ENCODE assay signal across 9 mouse cellular contexts in genomic region chr9:55535907-55536306, GRCm38 (mm10). TPM values are rescaled to one million over a fixed set of nuclear protein-coding genes. Genes with fewer than 3 reads are reported as not detected.
DNase-seq lines count a peak whose midpoint lies in the region; ATAC-seq and TF ChIP-seq lines count a peak whose summit lies in the region.
"Had no signal": no experiment of that assay in that cellular context is flagged by ENCODE, and none has a peak within 500 bp of the region (broad histone marks: within the 10 kb centered on the region; RNA-seq: fewer than 3 reads in every experiment).

No protein-coding gene starts in this region.

- no peak overlapping the region for H3K4me3 ChIP-seq in kidney, adult 2 months (ENCODE audit: insufficient read depth, low read depth, low read length)
- no peak overlapping the region for H3K4me3 ChIP-seq in kidney, embryonic 16.5 days (ENCODE audit: low read length)
- H3K4me3 ChIP-seq in cortical plate, adult 2 months (ENCODE audit: insufficient read depth, low read length): no peak overlapping the region
- H3K4me3 ChIP-seq: liver, embryonic 15.5 days had no signal

- no peak for TF ChIP-seq POLR2A in kidney, adult 2 months (IDR thresholded peaks at IDR 0.05; ENCODE audit: low read depth, low read length)
- no peak for TF ChIP-seq POLR2A in cortical plate, adult 2 months (IDR thresholded peaks at IDR 0.05; ENCODE audit: extremely low read depth, insufficient read depth, low read length)

- no peaks in the 10 kb centered on the region for H3K9me3 ChIP-seq in kidney, embryonic 16.5 days (ENCODE audit: low read length)
- H3K9me3 ChIP-seq: liver, embryonic 15.5 days had no signal

- H3K4me2 ChIP-seq in kidney, embryonic 16.5 days (replicated peaks; ENCODE audit: low read depth, low read length): no peak overlapping the region
- H3K4me2 ChIP-seq: liver, embryonic 15.5 days had no signal

- TF ChIP-seq CTCF in kidney, adult 2 months (conservative IDR thresholded peaks at IDR 0.05; ENCODE audit: insufficient read depth, insufficient read length, low read depth, low read length): peak; percentile 82
- TF ChIP-seq CTCF in cortical plate, adult 2 months (IDR thresholded peaks at IDR 0.05; ENCODE audit: extremely low read depth, insufficient read depth, low read length): peak; percentile 75

- no peak overlapping the region for H3K27ac ChIP-seq in kidney, adult 2 months (ENCODE audit: insufficient read depth, low read depth, low read length)
- no peak overlapping the region for H3K27ac ChIP-seq in kidney, embryonic 16.5 days (ENCODE audit: low read length)
- H3K27ac ChIP-seq in cortical plate, adult 2 months (ENCODE audit: insufficient read depth, low read length): no peak overlapping the region
- H3K27ac ChIP-seq: liver, embryonic 15.5 days had no signal

- peak; percentile 60 for DNase-seq in kidney, adult 2 months
- peak; percentile 24 for DNase-seq in CD4-positive helper T cell, adult 2 months (ENCODE audit: low read depth, low spot score)
- DNase-seq in MEL-GATA-1-ER (ENCODE audit: extremely low read depth, low read depth): peak; percentile 17
- peak; percentile 66 for DNase-seq in kidney, postnatal 14 days
- peak; percentile 59 for DNase-seq in naive thymus-derived CD4-positive, alpha-beta T cell, adult 2 months (ENCODE audit: low read depth)

- no peak overlapping the region for H3K9ac ChIP-seq in kidney, embryonic 16.5 days (replicated peaks; ENCODE audit: low read length)
- H3K9ac ChIP-seq: liver, embryonic 15.5 days had no signal

- H3K4me1 ChIP-seq in kidney, adult 2 months (ENCODE audit: control insufficient read depth, insufficient read depth, low read length): no peaks in the 10 kb centered on the region
- H3K4me1 ChIP-seq in kidney, embryonic 16.5 days (ENCODE audit: insufficient read depth, low read length): 0 out of 2 replicates have a peak, but pooled peaks cover 6% of the 10 kb centered on the region
- H3K4me1 ChIP-seq in cortical plate, adult 2 months (ENCODE audit: control insufficient read depth, insufficient read depth, low read length): no peaks in the 10 kb centered on the region

- peaks cover 11% of the 10 kb centered on the region for H3K27me3 ChIP-seq in kidney, adult 2 months (replicated peaks; ENCODE audit: control insufficient read depth, insufficient read depth, low read length)
- peaks cover 62% of the 10 kb centered on the region for H3K27me3 ChIP-seq in kidney, embryonic 16.5 days (ENCODE audit: insufficient read depth, low read length)

- no peak for ATAC-seq in kidney, embryonic 16.5 days (ENCODE audit: low FRiP score, low TSS enrichment)
- ATAC-seq in erythroid progenitor cell, adult 5-6 weeks (replicated peaks; ENCODE audit: low FRiP score, poor library complexity, severe bottlenecking): no peak; the same call in 1 of the 2 replicates

- no peaks in the 10 kb centered on the region for H3K36me3 ChIP-seq in kidney, adult 2 months (ENCODE audit: control insufficient read depth, insufficient read depth, low read length)
- no peaks in the 10 kb centered on the region for H3K36me3 ChIP-seq in kidney, embryonic 16.5 days (ENCODE audit: insufficient read depth, low read length)
- H3K36me3 ChIP-seq: liver, embryonic 15.5 days had no signal

- WGBS in kidney, adult 2 months: 5% methylated on average over 3 of the region's 3 CpGs
- WGBS in kidney, embryonic 16.5 days: 22% methylated on average over 3 of the region's 3 CpGs

RNA-seq across cellular contexts. Expression of gene Isl2, which starts 2.6 kb away (rescaled TPM):
- 0.05 TPM in 1 of 2 replicates, not detected in the other for polyA plus RNA-seq in kidney, adult 2 months (2012; rRNA removed)
- polyA plus RNA-seq in kidney, embryonic 16.5 days (2015; fragmentation: Nextera tagmentation; extraction: Ambion mirVana): not detected in 2 replicates
- polyA plus RNA-seq in cortical plate, adult 2 months (2012; rRNA removed): not detected in 2 replicates
- not detected in 2 replicates for total RNA-seq in erythroid progenitor cell, adult 5-6 weeks (2015; ENCODE audit: low replicate concordance)
- not detected in 2 replicates for total RNA-seq in erythroid progenitor cell, adult 5-6 weeks (2017; ENCODE audit: low replicate concordance)

RNA-seq across cellular contexts. Expression of gene Etfa, which starts 23.9 kb away (rescaled TPM):
- polyA plus RNA-seq in kidney, adult 2 months (2012; rRNA removed): 157 and 192 TPM in 2 replicates
- 226 and 242 TPM in 2 replicates for polyA plus RNA-seq in kidney, embryonic 16.5 days (2015; fragmentation: Nextera tagmentation; extraction: Ambion mirVana)
- polyA plus RNA-seq in cortical plate, adult 2 months (2012; rRNA removed): 41.6 and 42.6 TPM in 2 replicates
- total RNA-seq in erythroid progenitor cell, adult 5-6 weeks (2015; ENCODE audit: low replicate concordance): 54.1 and 61.6 TPM in 2 replicates
- total RNA-seq in erythroid progenitor cell, adult 5-6 weeks (2017; ENCODE audit: low replicate concordance): 40.6 and 62.4 TPM in 2 replicates
